Mouse (Mus musculus): Measurements from ENCODE around the gene Mapkbp1.
A peak's percentile ranks its signal among the peaks of the same experiment; 100 is the strongest.

Mapkbp1 gene

GRCm38 (mm10) chr2:119972537-119972879 is at the start of gene Mapkbp1:
Mapkbp1 (plus strand) TSS chr2:119972699.
- no peak for DNase-seq

DNA sequence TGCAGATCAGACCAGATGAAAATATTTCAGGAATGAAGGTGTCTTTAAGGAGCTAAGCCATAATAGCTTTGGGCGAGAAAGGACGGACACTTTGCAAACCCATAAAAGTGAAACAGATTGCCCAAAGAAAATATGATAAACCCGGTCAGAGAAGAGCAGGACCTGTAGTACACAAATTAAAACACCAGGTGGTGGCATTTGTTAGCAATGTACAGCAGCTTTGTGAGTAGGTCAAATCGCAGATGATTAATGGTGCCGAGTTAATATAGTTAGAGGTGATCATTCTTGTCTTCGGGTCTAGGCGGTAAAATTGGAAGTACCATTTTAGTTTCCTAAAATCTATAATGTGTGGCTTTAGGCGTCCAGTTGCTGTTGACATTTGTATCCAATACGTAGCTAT is 1.9 kb upstream of the Mapkbp1 start:
- peak; percentile 35 to 67 for DNase-seq

GRCm38 (mm10) chr2:119971316-119971715 is 1.2 kb upstream of the Mapkbp1 start:
- no peak for DNase-seq

- DNase-seq: peak; percentile 95 to 98
These were observed 512 bp upstream of the Mapkbp1 start for GRCm38 (mm10) chr2:119971837-119972536.

- DNase-seq: no peak
These were observed 8.0 kb downstream of the Mapkbp1 start for GRCm38 (mm10) chr2:119980343-119980986.

GRCm38 (mm10) chr2:119981631-119982030 is 9.1 kb downstream of the Mapkbp1 start:
- no peak for DNase-seq

DNA sequence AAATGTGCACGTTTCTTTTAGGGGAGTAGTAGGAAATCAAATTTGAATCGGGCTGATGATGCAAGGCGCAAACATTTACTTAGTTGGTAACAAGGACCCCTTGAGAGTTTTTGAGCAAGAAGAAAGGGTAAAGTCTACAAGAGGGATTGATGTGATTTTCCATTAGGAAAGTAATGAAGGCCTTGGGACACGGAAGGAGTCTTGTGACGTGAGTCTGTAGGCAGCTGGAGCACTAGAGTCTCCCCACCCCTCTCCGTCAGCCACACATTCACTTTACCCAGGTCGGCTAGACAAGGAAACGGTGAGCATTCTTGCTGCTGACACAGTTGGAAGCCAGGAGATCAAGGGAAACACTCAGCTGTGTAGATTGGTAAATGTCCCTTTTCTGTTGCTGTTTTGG is 13.4 kb downstream of the Mapkbp1 start:
- DNase-seq: no peak

- no peak for DNase-seq
These were observed 13.9 kb downstream of the Mapkbp1 start for GRCm38 (mm10) chr2:119986369-119986768.

GRCm38 (mm10) chr2:119987441-119987840 is 14.9 kb downstream of the Mapkbp1 start:
- no peak for DNase-seq

DNA sequence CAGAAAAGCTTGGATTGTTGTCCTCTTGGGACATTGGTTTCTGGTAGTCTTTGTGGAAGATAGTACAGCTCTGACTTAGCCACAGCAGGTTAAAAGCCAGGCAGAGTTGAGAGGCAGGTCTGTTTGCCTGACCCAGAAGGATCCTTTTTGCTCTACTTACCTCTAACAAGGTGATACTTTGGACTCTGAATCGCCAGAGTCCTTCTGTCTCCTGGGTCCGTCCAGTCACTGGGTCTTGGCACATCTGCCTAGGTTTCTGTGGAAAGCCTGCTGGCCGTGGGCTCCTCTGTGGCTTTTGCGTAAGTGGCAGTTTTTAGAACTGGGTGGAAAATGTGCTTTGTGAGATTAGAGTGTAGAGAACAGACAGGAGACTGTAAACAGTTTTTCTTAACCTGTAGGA is 16.5 kb downstream of the Mapkbp1 start:
- DNase-seq: no peak

GRCm38 (mm10) chr2:119990881-119991280 is 18.4 kb downstream of the Mapkbp1 start:
- DNase-seq: no peak

DNA sequence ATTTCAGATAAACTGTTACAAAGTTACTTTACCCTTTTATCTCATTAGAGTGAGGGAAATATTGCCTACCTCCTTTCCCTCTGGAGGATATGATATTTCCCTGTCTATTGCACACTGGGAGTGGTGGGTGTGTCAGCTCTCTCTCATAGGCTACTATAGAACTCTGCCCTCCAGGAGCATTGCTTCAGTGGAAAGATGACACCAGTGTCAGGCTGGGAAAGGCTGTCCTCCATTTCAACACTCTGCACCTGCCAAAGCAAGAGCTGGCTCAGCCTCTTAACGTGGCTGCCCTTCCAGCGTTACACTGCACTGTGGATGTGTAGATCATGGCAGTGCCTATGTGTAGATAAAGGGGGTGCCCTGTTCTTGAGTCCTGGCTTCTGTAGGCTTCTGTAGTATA is 19.9 kb downstream of the Mapkbp1 start:
- no peak for DNase-seq

GRCm38 (mm10) chr2:119993515-119993914 is 21.0 kb downstream of the Mapkbp1 start:
- no peak for DNase-seq

GRCm38 (mm10) chr2:119994839-119995238 is 22.3 kb downstream of the Mapkbp1 start:
- DNase-seq: no peak

DNA sequence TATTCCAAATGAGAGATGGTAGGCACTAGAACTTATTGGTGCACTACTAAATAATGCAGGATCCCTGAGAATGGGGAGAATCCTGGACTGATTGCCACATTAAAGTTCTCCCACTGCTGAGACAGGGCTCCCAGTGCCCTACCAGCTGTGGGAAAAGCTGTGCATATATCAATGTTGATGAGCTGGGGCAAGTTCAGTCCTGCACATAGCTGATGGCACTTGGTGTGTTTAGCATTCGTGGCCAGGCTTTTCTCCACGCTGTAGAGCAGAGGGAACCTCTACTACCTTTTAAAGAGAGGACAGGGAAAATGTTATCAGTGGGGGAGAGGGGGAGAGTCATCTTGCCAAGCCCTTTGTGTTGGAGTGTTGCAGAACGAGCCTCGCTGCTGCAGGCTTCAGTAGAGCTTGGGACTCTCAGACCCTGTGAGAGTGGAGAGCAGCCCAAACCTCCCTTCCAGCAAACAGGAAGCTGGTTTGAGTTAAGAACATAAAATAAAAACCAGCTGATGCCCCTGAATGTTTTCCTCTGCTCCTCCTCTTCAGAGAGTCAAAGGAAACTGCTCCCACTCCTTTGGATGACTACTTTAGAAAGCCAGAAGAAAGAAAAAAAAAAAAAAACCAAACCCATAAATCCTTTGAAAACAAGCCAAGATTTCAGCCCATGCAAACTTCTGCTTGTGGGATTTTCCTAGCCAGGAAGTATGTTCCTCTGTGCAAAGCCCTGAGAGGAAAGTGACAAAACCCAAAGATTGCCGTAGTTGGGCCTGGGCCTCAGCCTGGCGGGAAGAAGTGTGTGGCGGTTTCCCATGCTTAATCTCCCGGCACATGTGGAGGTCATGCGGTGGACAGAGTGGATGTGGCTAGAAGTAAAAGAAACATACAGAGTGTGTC is 23.1 kb downstream of the Mapkbp1 start:
- DNase-seq: no peak

- no peak for DNase-seq
These were observed 24.9 kb downstream of the Mapkbp1 start for GRCm38 (mm10) chr2:119997354-119997753.

- no peak for DNase-seq
These were observed 27.2 kb downstream of the Mapkbp1 start for GRCm38 (mm10) chr2:119999731-120000130.

- DNase-seq: no peak
These were observed 28.5 kb downstream of the Mapkbp1 start for GRCm38 (mm10) chr2:120000882-120001584.

DNA sequence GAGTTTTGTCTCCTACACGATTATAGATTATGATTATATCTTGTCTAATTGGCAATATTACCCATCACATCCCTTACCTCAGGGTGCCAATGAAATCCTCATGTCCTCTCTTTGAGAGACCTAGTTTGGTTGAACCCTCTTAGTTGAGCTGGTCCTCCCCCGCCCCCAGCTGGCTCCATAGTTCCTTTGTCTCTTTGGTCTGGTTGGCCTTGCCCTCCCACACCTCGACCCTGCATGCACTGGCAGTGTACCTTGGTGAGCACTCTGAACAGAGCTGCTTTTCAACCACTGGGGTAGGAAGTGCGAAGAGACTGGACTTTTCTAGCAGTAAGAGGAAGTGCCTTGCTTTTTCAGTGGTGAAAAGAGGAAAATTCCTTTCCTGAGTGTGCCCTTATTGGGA is 29.5 kb downstream of the Mapkbp1 start:
- no peak for DNase-seq

DNA sequence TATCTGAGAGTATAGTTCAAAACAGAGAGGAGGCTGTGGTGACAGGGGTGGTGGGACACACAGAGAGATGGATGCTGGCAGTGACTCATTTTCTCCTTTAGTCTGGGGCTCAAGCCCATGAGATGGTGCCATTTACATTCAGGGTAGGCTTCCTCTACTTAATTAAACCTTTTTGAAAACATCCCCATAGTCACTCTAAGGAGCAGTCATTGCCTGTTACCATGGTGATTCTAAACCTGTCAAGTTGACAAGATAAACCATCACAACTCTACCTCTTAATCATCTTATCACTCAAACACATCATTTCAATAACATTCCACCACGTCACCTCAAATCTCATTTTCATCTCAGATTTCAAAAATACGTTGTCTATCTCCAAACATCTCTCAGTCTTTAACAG is 31.5 kb downstream of the Mapkbp1 start:
- DNase-seq: no peak

DNA sequence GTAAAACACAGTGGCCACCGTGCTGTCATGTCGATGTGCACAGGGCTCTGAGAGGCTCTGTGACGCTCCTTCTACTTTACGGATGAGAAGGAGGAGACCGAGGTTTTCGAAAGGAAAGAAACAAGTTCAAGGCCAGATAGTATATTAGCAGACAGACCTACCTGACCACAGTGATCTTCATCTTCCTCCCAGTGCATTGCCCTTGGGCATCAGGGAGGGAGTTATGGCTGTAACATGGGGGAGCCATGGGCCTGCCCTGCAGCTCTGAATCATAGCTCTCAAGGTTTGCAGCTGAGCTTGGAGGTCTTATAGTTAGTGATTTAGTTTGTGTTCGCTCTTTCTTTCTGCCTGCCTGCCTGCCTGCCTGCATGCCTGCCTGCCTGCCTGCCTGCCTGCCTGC is 34.2 kb downstream of the Mapkbp1 start:
- no peak for DNase-seq

GRCm38 (mm10) chr2:120007680-120008210 is 35.2 kb downstream of the Mapkbp1 start:
- no peak for DNase-seq

- no peak for DNase-seq
These were observed 36.2 kb downstream of the Mapkbp1 start for GRCm38 (mm10) chr2:120008672-120009071.

Measured in cerebellum, postnatal 36 days (tissue).